Mouse (Mus musculus) heart, embryonic 13.5 days (tissue): ENCODE results near the gene Ube4b. TPM values are rescaled to one million over a fixed set of nuclear protein-coding genes. Genes with fewer than 3 reads are reported as not detected.

Experiments
- ATAC-seq: fragments of 200-750 bp; cut with Nextera tagmentation; 2 replicates; pipeline ENCODE4 v1.8.0; 2017; ENCODE audit warnings: moderate TSS enrichment; ENCODE audit not compliant: insufficient number of reproducible peaks, low FRiP score, low TSS enrichment; ENCODE audit errors: extremely low read depth
- H3K27ac ChIP-seq: fragments of 300-500 bp; sonication (generic); replicated peaks from 2 replicates; pipeline ENCODE4 v1.5.1; 2015; ENCODE audit warnings: moderate library complexity, mild to moderate bottlenecking, inconsistent platforms
- H3K27me3 ChIP-seq: fragments of 300-500 bp; sonication (generic); replicated peaks from 2 replicates; pipeline ENCODE4 v1.6.1; 2015; ENCODE audit warnings: mild to moderate bottlenecking, inconsistent platforms
- H3K36me3 ChIP-seq: fragments of 300-500 bp; sonication (generic); 2 replicates; pipeline ENCODE4 v1.6.1; 2015; ENCODE audit warnings: mild to moderate bottlenecking, inconsistent platforms
- H3K4me1 ChIP-seq: fragments of 300-500 bp; sonication (generic); 2 replicates; pipeline ENCODE4 v1.6.1; 2015; ENCODE audit warnings: inconsistent platforms
- H3K4me2 ChIP-seq: fragments of 300-500 bp; sonication (generic); 2 replicates; pipeline ENCODE4 v1.6.1; 2015; ENCODE audit warnings: inconsistent platforms, mild to moderate bottlenecking, moderate library complexity
- H3K4me3 ChIP-seq: fragments of 300-500 bp; sonication (generic); 2 replicates; pipeline ENCODE4 v1.5.1; 2015; ENCODE audit warnings: moderate library complexity, mild to moderate bottlenecking, inconsistent platforms
- H3K9ac ChIP-seq: fragments of 300-500 bp; sonication (generic); 2 replicates; pipeline ENCODE4 v1.6.1; 2015; ENCODE audit warnings: inconsistent platforms, mild to moderate bottlenecking, moderate library complexity
- H3K9me3 ChIP-seq: fragments of 300-500 bp; sonication (generic); 2 replicates; pipeline ENCODE4 v1.6.1; 2016; ENCODE audit warnings: inconsistent platforms
- WGBS: fragments of 180-500 bp; shearing (Covaris S2); methylation state at CpG from one replicate; pipeline ENCODE4 v1.1.7; 2015; ENCODE audit warnings: mixed read lengths; 5-methylcytosine and 5-hydroxymethylcytosine counted together
- polyA plus RNA-seq: library from polyadenylated mRNA; unstranded; fragments of >200 nt; fragmentation: Nextera tagmentation; extraction: Ambion mirVana; gene quantifications from 2 replicates; pipeline ENCODE4 v1.2.1, GENCODE M21; 2015

The Ube4b gene
- polyA plus RNA-seq, 1 experiment from 2014 or later: 32.3 TPM

- no peak overlapping the region for H3K4me3 ChIP-seq
- H3K9ac ChIP-seq: peak overlapping the region; percentile 20; the same call in 1 of the 2 replicates
- ATAC-seq: no peak
- peaks cover 23% of the 10 kb centered on the region for H3K36me3 ChIP-seq
- peak overlapping the region; percentile 44 for H3K27ac ChIP-seq
- WGBS: 47% methylated on average over 16 of the region's 16 CpGs
- H3K4me1 ChIP-seq: peaks cover 73% of the 10 kb centered on the region
- peak overlapping the region; percentile 8; the same call in 1 of the 2 replicates for H3K4me2 ChIP-seq
- H3K9me3 ChIP-seq: no peaks in the 10 kb centered on the region
- H3K27me3 ChIP-seq: no peaks in the 10 kb centered on the region
Measured at GRCm38 (mm10) chr4:149405713-149406443, 20.7 kb downstream of the Ube4b start.

- no peak for ATAC-seq
- H3K4me2 ChIP-seq: no peak overlapping the region
- 66% methylated on average over 19 of the region's 19 CpGs for WGBS
- 0 out of 2 replicates have a peak overlapping the region, but pooled peaks have one; percentile 24 for H3K9ac ChIP-seq
- H3K36me3 ChIP-seq: peaks cover 14% of the 10 kb centered on the region
- H3K4me1 ChIP-seq: peaks cover 82% of the 10 kb centered on the region
- no peak overlapping the region for H3K4me3 ChIP-seq
- H3K9me3 ChIP-seq: no peaks in the 10 kb centered on the region
- no peak overlapping the region for H3K27ac ChIP-seq
- H3K27me3 ChIP-seq: no peaks in the 10 kb centered on the region
Measured at GRCm38 (mm10) chr4:149404640-149405465, 21.7 kb downstream of the Ube4b start.

GRCm38 (mm10) chr4:149403037-149403436 is 23.5 kb downstream of the Ube4b start:
- Histone ChIP-seq H3K4me3 (no peak overlapping the region), H3K36me3 (peaks cover 12% of the 10 kb centered on the region), H3K4me2 (peak overlapping the region; percentile 26), H3K9me3 (no peaks in the 10 kb centered on the region), H3K27me3 (no peaks in the 10 kb centered on the region), H3K27ac (peak overlapping the region; percentile 66), H3K9ac (peak overlapping the region; percentile 34), H3K4me1 (peaks cover 92% of the 10 kb centered on the region)
- 25% methylated on average over 6 of the region's 6 CpGs for WGBS
- no peak for ATAC-seq

- H3K9ac ChIP-seq: peak overlapping the region; percentile 38; the same call in 1 of the 2 replicates
- H3K4me2 ChIP-seq: peak overlapping the region; percentile 9; the same call in 1 of the 2 replicates
- peaks cover 99% of the 10 kb centered on the region for H3K4me1 ChIP-seq
- H3K27me3 ChIP-seq: no peaks in the 10 kb centered on the region
- ATAC-seq: no peak
- 35% methylated on average over 8 of the region's 8 CpGs for WGBS
- peaks cover 11% of the 10 kb centered on the region for H3K36me3 ChIP-seq
- no peaks in the 10 kb centered on the region for H3K9me3 ChIP-seq
- H3K27ac ChIP-seq: peak overlapping the region; percentile 65
- H3K4me3 ChIP-seq: no peak overlapping the region
Measured at GRCm38 (mm10) chr4:149401591-149401982, 25.0 kb downstream of the Ube4b start.

GRCm38 (mm10) chr4:149400878-149401590 is 25.5 kb downstream of the Ube4b start:
- H3K4me3 ChIP-seq: no peak overlapping the region
- no peaks in the 10 kb centered on the region for H3K27me3 ChIP-seq
- peak overlapping the region; percentile 9; the same call in 1 of the 2 replicates for H3K4me2 ChIP-seq
- peaks cover 11% of the 10 kb centered on the region for H3K36me3 ChIP-seq
- H3K9ac ChIP-seq: peak overlapping the region; percentile 38
- peak overlapping the region; percentile 65 for H3K27ac ChIP-seq
- 53% methylated on average over 12 of the region's 12 CpGs for WGBS
- H3K4me1 ChIP-seq: peaks cover 99% of the 10 kb centered on the region
- H3K9me3 ChIP-seq: no peaks in the 10 kb centered on the region
- no peak for ATAC-seq

GRCm38 (mm10) chr4:149399331-149399910 is 27.1 kb downstream of the Ube4b start:
- WGBS: 11% methylated on average over 4 of the region's 4 CpGs
- Histone ChIP-seq H3K9me3 (no peaks in the 10 kb centered on the region), H3K27me3 (no peaks in the 10 kb centered on the region), H3K4me1 (peaks cover 94% of the 10 kb centered on the region), H3K4me3 (peak overlapping the region; percentile 23), H3K36me3 (peaks cover 15% of the 10 kb centered on the region), H3K27ac (peak overlapping the region; percentile 94), H3K4me2 (peak overlapping the region; percentile 60), H3K9ac (peak overlapping the region; percentile 76)
- peak; percentile 62 for ATAC-seq

GRCm38 (mm10) chr4:149398181-149398735 is 28.3 kb downstream of the Ube4b start:
- Histone ChIP-seq H3K4me3 (no peak overlapping the region), H3K9me3 (no peaks in the 10 kb centered on the region), H3K27ac (peak overlapping the region; percentile 94), H3K4me1 (peaks cover 93% of the 10 kb centered on the region), H3K9ac (peak overlapping the region; percentile 47; the same call in 1 of the 2 replicates), H3K4me2 (no peak overlapping the region), H3K27me3 (no peaks in the 10 kb centered on the region), H3K36me3 (peaks cover 15% of the 10 kb centered on the region)
- ATAC-seq: no peak
- WGBS: 74% methylated on average over 9 of the region's 9 CpGs

GRCm38 (mm10) chr4:149396433-149397306 is 29.9 kb downstream of the Ube4b start:
- ATAC-seq: no peak
- Histone ChIP-seq H3K9me3 (no peaks in the 10 kb centered on the region), H3K36me3 (peaks cover 25% of the 10 kb centered on the region), H3K4me1 (peaks cover 89% of the 10 kb centered on the region), H3K27me3 (no peaks in the 10 kb centered on the region), H3K27ac (peak overlapping the region; percentile 87), H3K4me2 (peak overlapping the region; percentile 45), H3K4me3 (0 out of 2 replicates have a peak overlapping the region, but pooled peaks have one; percentile 2), H3K9ac (peak overlapping the region; percentile 58)
- 20% methylated on average over 21 of the region's 21 CpGs for WGBS

- Histone ChIP-seq H3K9me3 (no peaks in the 10 kb centered on the region), H3K27ac (peak overlapping the region; percentile 58), H3K27me3 (no peaks in the 10 kb centered on the region), H3K4me3 (no peak overlapping the region), H3K9ac (0 out of 2 replicates have a peak overlapping the region, but pooled peaks have one; percentile 42), H3K36me3 (peaks cover 35% of the 10 kb centered on the region), H3K4me2 (no peak overlapping the region), H3K4me1 (peaks cover 78% of the 10 kb centered on the region)
- no peak for ATAC-seq
- 63% methylated on average over 6 of the region's 6 CpGs for WGBS
Measured at GRCm38 (mm10) chr4:149395581-149395980, 31.0 kb downstream of the Ube4b start.

GRCm38 (mm10) chr4:149394292-149394691 is 32.3 kb downstream of the Ube4b start:
- H3K27ac ChIP-seq: no peak overlapping the region
- H3K9ac ChIP-seq: no peak overlapping the region
- H3K4me1 ChIP-seq: peaks cover 70% of the 10 kb centered on the region
- no peak overlapping the region for H3K4me2 ChIP-seq
- H3K27me3 ChIP-seq: no peaks in the 10 kb centered on the region
- H3K9me3 ChIP-seq: no peaks in the 10 kb centered on the region
- 73% methylated on average over 4 of the region's 4 CpGs for WGBS
- H3K36me3 ChIP-seq: peaks cover 48% of the 10 kb centered on the region
- no peak overlapping the region for H3K4me3 ChIP-seq
- ATAC-seq: no peak
